Mouse (Mus musculus): ENCODE measurements around the gene Irgm2.

Irgm2 gene

DNA sequence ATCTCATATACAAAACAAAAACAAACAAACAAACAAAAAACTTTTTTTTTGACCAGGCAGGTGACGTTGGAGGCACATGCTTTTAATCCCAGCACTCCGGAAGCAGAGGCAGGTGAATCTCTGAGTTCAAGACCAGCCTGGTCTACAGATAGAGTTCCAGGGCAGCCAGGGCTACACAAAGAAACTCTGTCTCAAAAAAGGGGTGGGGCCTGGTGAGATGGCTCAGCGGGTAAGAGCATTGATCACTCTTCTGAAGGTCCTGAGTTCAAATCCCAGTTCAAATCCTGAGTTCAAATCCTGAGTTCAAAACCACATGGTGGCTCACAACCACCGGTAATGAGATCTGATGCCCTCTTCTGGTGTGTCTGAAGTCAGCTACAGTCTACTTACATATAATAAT lies 62.4 kb downstream of the Irgm2 start:
- no peak for DNase-seq

DNA sequence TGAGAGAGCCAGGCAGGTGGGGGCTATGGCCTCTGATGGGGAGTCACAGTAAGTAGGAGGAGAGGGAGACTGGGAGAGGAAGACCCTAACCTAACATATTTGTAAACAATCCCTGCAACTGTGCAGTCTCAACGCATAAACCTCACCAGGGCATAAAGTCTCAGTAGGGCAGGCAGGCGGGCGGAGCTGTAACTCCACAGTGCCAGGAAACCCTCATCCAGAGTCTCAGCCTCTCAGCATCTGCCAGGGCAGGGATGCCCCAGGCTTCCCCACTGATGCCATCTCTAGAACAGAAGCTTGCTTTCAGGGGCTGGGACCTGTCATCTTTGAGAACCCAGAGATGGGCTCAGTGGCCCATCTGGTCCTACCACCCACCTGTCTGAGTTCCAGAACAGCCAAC lies 62.9 kb downstream of the Irgm2 start:
- no peak for DNase-seq

DNA sequence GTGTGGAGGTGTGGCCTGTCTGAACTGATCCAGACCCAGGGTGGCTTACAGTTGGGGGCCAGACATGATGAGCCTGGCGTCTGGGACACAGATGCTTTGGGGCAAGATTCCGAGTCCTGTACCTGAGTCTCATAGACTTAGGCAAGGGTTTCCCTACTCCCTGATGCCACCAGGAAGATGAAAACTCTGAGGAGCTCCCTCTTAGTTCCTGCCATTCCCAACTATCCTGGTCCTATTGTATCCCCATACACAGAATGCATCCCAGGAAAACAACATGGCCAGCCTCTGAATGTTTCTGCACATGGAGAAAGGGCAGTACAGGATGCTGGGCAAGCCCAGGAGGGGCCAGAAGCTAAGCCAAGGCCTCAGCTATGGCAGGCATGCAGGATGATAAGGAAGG lies 64.1 kb downstream of the Irgm2 start:
- DNase-seq: no peak

- DNase-seq: no peak
Measured at GRCm38 (mm10) chr11:58264546-58264945, 65.1 kb downstream of the Irgm2 start.

DNA sequence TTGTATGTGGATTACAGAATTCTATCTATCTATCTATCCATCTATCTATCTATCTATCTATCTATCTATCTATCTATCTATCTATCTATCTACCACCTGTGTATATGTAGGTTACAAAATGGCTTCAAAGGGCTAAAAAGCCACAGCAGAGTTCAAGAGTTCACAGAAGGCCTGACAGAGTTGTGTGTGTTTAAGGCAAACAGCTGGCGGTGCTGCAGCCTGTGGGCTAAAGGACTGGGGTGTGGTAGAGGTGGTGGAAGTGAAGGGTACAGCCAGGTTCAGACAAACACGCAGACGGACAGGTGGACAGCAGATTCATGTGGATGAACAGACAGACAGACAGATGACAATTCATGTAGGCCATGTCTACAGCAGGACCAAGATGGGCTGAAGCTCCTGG lies 68.9 kb downstream of the Irgm2 start:
- DNase-seq: no peak

Measured in cerebellum, postnatal 14 days (tissue).